Mouse (Mus musculus) erythroblast, embryonic 14.5 days (primary cell): ENCODE measurements at regions not wholly inside any gene's neighbourhood (a gene's known extent, or its start where the extent isn't known, plus 50 kb on each side); places are given as distances from the start of the nearest gene placed in this dataset.

Source experiments
- H3K27me3 ChIP-seq: 2 replicates; pipeline ENCODE4 v1.6.1; 2012; ENCODE audit warnings: inconsistent platforms; ENCODE audit not compliant: control insufficient read depth
- H3K36me3 ChIP-seq: 2 replicates; pipeline ENCODE4 v1.6.1; 2012; ENCODE audit warnings: mild to moderate bottlenecking, inconsistent platforms; ENCODE audit not compliant: control insufficient read depth
- H3K4me1 ChIP-seq: 2 replicates; pipeline ENCODE4 v1.6.1; 2012; ENCODE audit warnings: inconsistent platforms; ENCODE audit not compliant: control insufficient read depth
- H3K4me3 ChIP-seq: replicated peaks from 2 replicates; pipeline ENCODE3; 2012; ENCODE audit warnings: moderate library complexity, mild to moderate bottlenecking, inconsistent platforms
- H3K9me3 ChIP-seq: 2 replicates; pipeline ENCODE4 v1.6.1; 2012; ENCODE audit warnings: low read length, inconsistent platforms, mixed read lengths; ENCODE audit not compliant: control insufficient read depth
- GATA1 ChIP-seq: IDR thresholded peaks from 2 replicates; pipeline ENCODE4 v1.6.1; 2012; ENCODE audit warnings: low read length, inconsistent platforms, mixed read lengths
- TAL1 ChIP-seq: IDR thresholded peaks from 3 replicates; pipeline ENCODE4 v1.6.1; 2012; ENCODE audit warnings: low read length, inconsistent platforms, mixed read lengths

DNA sequence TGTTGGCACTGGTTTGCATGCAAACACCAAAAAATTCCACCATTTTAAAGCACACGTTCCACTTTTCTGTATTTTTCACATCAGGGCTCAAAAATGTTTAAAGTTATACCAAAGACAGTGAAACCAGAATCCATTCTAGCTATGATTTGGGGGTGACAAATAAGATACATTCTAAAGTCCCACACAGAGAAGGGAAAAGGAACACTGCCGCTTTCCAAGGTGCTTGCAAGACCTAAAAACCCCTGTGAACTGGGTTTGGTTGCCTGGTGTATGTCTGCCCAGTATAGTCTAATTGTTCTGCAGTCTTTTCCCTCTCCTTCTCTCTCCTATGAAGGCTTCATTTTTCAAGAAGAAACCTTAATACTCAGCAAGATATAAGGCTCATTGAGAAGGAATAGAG lies 219.6 kb downstream of the Mef2c start:
- Histone ChIP-seq H3K4me3 (no peak overlapping the region), H3K36me3 (no peaks in the 10 kb centered on the region), H3K27me3 (peaks cover 99% of the 10 kb centered on the region), H3K4me1 (no peaks in the 10 kb centered on the region), H3K9me3 (peaks cover 2% of the 10 kb centered on the region; the same call in 1 of the 2 replicates)
- TF ChIP-seq GATA1 (no peak), TAL1 (no peak)

- no peaks in the 10 kb centered on the region for H3K36me3 ChIP-seq
- H3K27me3 ChIP-seq, result peaks cover 99% of the 10 kb centered on the region
- peaks cover 2% of the 10 kb centered on the region; the same call in 1 of the 2 replicates for H3K9me3 ChIP-seq
- no peak overlapping the region for H3K4me3 ChIP-seq
- H3K4me1 ChIP-seq, result no peaks in the 10 kb centered on the region
- TF ChIP-seq TAL1, result no peak
- TF ChIP-seq GATA1, result no peak
These were observed 220.4 kb downstream of the Mef2c start for GRCm38 (mm10) chr13:83724196-83724595.

- Histone ChIP-seq H3K36me3 (no peaks in the 10 kb centered on the region), H3K4me3 (no peak overlapping the region), H3K27me3 (peaks cover 99% of the 10 kb centered on the region)
These were observed 221.2 kb downstream of the Mef2c start for GRCm38 (mm10) chr13:83724995-83725394.

DNA sequence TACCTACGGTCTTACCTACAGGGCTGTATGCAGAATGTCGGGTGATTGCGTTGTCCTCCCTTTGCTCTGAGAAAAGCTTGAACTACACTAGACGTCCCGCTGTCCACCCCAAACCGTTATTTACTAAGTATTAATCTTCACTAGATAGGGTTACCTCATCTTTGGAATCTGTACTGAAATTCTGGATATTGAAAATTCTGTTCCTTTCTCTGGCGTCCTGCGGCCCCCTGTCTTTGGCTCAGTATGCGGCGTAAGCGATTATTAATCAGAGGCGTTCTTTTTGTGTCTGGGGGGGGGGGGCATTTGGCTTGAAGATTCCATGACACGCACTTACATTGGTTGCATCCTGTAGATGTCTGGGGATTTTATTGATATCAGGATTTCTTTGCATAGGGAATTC lies 222.0 kb downstream of the Mef2c start:
- H3K27me3 ChIP-seq, result peaks cover 99% of the 10 kb centered on the region
- TF ChIP-seq GATA1 (no peak), TAL1 (no peak)
- no peaks in the 10 kb centered on the region for H3K36me3 ChIP-seq
- H3K9me3 ChIP-seq, result peaks cover 2% of the 10 kb centered on the region; the same call in 1 of the 2 replicates
- H3K4me1 ChIP-seq, result no peaks in the 10 kb centered on the region
- no peak overlapping the region for H3K4me3 ChIP-seq

More at GRCm38 (mm10) chr13:83724995-83725394, 221.2 kb downstream of the Mef2c start:
- Histone ChIP-seq H3K4me1 (no peaks in the 10 kb centered on the region), H3K9me3 (peaks cover 2% of the 10 kb centered on the region; the same call in 1 of the 2 replicates)
- no peak for TF ChIP-seq TAL1
- no peak for TF ChIP-seq GATA1

- no peaks in the 10 kb centered on the region for H3K36me3 ChIP-seq
- peaks cover 2% of the 10 kb centered on the region; the same call in 1 of the 2 replicates for H3K9me3 ChIP-seq
- no peaks in the 10 kb centered on the region for H3K4me1 ChIP-seq
- H3K4me3 ChIP-seq, result no peak overlapping the region
- H3K27me3 ChIP-seq, result peaks cover 99% of the 10 kb centered on the region
- TF ChIP-seq TAL1 (no peak), GATA1 (no peak)
These were observed 222.6 kb downstream of the Mef2c start for GRCm38 (mm10) chr13:83726346-83726975.

GRCm38 (mm10) chr13:83727051-83727765 lies 223.4 kb downstream of the Mef2c start:
- H3K4me3 ChIP-seq, result no peak overlapping the region
- H3K27me3 ChIP-seq, result peaks cover 99% of the 10 kb centered on the region
- H3K36me3 ChIP-seq, result no peaks in the 10 kb centered on the region
- H3K4me1 ChIP-seq, result no peaks in the 10 kb centered on the region
- no peak for TF ChIP-seq TAL1
- TF ChIP-seq GATA1, result no peak
- H3K9me3 ChIP-seq, result peaks cover 2% of the 10 kb centered on the region; the same call in 1 of the 2 replicates

DNA sequence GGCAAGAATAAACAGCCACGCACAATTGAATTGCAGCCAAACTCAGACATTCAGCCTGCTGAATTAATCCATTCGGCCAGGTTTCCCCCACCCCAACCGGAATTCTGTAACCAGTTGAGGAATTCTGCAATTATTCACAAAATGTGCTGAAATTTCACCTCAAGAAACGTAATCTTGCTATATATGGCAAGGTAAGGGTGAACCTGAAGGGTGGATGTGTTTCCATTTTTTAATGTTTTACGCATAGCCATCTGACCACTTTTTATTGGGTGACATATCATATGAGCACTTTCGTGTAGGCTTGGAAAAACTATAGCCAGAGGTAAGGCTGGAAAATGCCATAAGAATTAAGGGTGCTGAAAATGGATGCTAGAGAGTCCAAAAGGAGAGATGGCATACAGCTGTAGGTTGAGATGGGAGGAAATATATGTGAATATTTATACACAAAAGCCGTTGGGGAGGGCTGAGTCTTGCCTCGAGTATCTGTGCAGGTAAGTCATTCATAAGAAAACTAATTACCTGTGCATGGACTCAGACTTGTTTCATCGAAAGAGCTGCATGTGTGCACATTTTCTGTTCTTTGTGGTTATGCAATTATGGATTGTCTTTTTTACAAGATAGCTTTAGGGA lies 224.0 kb downstream of the Mef2c start:
- Histone ChIP-seq H3K4me3 (no peak overlapping the region), H3K36me3 (no peaks in the 10 kb centered on the region), H3K4me1 (no peaks in the 10 kb centered on the region), H3K9me3 (peaks cover 2% of the 10 kb centered on the region; the same call in 1 of the 2 replicates), H3K27me3 (peaks cover 99% of the 10 kb centered on the region)
- no peak for TF ChIP-seq GATA1
- TF ChIP-seq TAL1, result no peak

- Histone ChIP-seq H3K36me3 (no peaks in the 10 kb centered on the region), H3K27me3 (peaks cover 99% of the 10 kb centered on the region), H3K9me3 (peaks cover 2% of the 10 kb centered on the region; the same call in 1 of the 2 replicates), H3K4me1 (no peaks in the 10 kb centered on the region), H3K4me3 (no peak overlapping the region)
- TF ChIP-seq TAL1 (no peak), GATA1 (no peak)
These were observed 224.7 kb downstream of the Mef2c start for GRCm38 (mm10) chr13:83728421-83729010.
